Mouse (Mus musculus): ENCODE data around the gene Sema6d.

Sema6d gene

GRCm38 (mm10) chr2:124089813-124090230, at the start of gene Sema6d:
Sema6d (plus strand) TSS chr2:124089969.
- DNase-seq (ENCODE audit: inconsistent age in 2 of 2, low spot score in 1 of 2): peak in 1 of 2 experiments; percentile 21

GRCm38 (mm10) chr2:124059910-124060309, 29.9 kb upstream of the Sema6d start:
- DNase-seq (ENCODE audit: inconsistent age in 2 of 2, low spot score in 1 of 2): no peak

- DNase-seq (ENCODE audit: inconsistent age in 2 of 2, low spot score in 1 of 2): no peak
Observed at GRCm38 (mm10) chr2:124068380-124068779, 21.4 kb upstream of the Sema6d start.

GRCm38 (mm10) chr2:124070664-124071063, 19.1 kb upstream of the Sema6d start:
- no peak for DNase-seq (ENCODE audit: inconsistent age in 2 of 2, low spot score in 1 of 2)

GRCm38 (mm10) chr2:124071380-124071779, 18.4 kb upstream of the Sema6d start:
- no peak for DNase-seq (ENCODE audit: inconsistent age in 2 of 2, low spot score in 1 of 2)

- DNase-seq (ENCODE audit: inconsistent age in 2 of 2, low spot score in 1 of 2): peak; percentile 3 to 18
Observed at GRCm38 (mm10) chr2:124090231-124091141, 717 bp downstream of the Sema6d start.

- DNase-seq (ENCODE audit: inconsistent age in 2 of 2, low spot score in 1 of 2): peak in 1 of 2 experiments; percentile 21
Observed at GRCm38 (mm10) chr2:124099697-124100096, 9.9 kb downstream of the Sema6d start.

GRCm38 (mm10) chr2:124100486-124101200, 10.9 kb downstream of the Sema6d start:
- DNase-seq (ENCODE audit: inconsistent age in 2 of 2, low spot score in 1 of 2): peak; percentile 40 to 75

GRCm38 (mm10) chr2:124101201-124101517, 11.4 kb downstream of the Sema6d start:
- DNase-seq (ENCODE audit: inconsistent age in 2 of 2, low spot score in 1 of 2): no peak

GRCm38 (mm10) chr2:124101580-124101979, 11.8 kb downstream of the Sema6d start:
- DNase-seq (ENCODE audit: inconsistent age in 2 of 2, low spot score in 1 of 2): no peak

GRCm38 (mm10) chr2:124103277-124103676, 13.5 kb downstream of the Sema6d start:
- no peak for DNase-seq (ENCODE audit: inconsistent age in 2 of 2, low spot score in 1 of 2)

- DNase-seq (ENCODE audit: inconsistent age in 2 of 2, low spot score in 1 of 2): no peak
Observed at GRCm38 (mm10) chr2:124118469-124119243, 28.9 kb downstream of the Sema6d start.

GRCm38 (mm10) chr2:124120355-124120754, 30.6 kb downstream of the Sema6d start:
- no peak for DNase-seq (ENCODE audit: inconsistent age in 2 of 2, low spot score in 1 of 2)

- DNase-seq (ENCODE audit: inconsistent age in 2 of 2, low spot score in 1 of 2): no peak
Observed at GRCm38 (mm10) chr2:124121539-124121938, 31.8 kb downstream of the Sema6d start.

- no peak for DNase-seq (ENCODE audit: inconsistent age in 2 of 2, low spot score in 1 of 2)
Observed at GRCm38 (mm10) chr2:124125504-124125903, 35.7 kb downstream of the Sema6d start.

- no peak for DNase-seq (ENCODE audit: inconsistent age in 2 of 2, low spot score in 1 of 2)
Observed at GRCm38 (mm10) chr2:124126853-124127252, 37.1 kb downstream of the Sema6d start.

- no peak for DNase-seq (ENCODE audit: inconsistent age in 2 of 2, low spot score in 1 of 2)
Observed at GRCm38 (mm10) chr2:124130876-124131275, 41.1 kb downstream of the Sema6d start.

- DNase-seq (ENCODE audit: inconsistent age in 2 of 2, low spot score in 1 of 2): no peak
Observed at GRCm38 (mm10) chr2:124141510-124142044, 51.8 kb downstream of the Sema6d start.

- DNase-seq (ENCODE audit: inconsistent age in 2 of 2, low spot score in 1 of 2): no peak
Observed at GRCm38 (mm10) chr2:124145528-124145927, 55.8 kb downstream of the Sema6d start.

GRCm38 (mm10) chr2:124158158-124158557, 68.4 kb downstream of the Sema6d start:
- no peak for DNase-seq (ENCODE audit: inconsistent age in 2 of 2, low spot score in 1 of 2)

- no peak for DNase-seq (ENCODE audit: inconsistent age in 2 of 2, low spot score in 1 of 2)
Observed at GRCm38 (mm10) chr2:124162001-124162599, 72.3 kb downstream of the Sema6d start.
